Mouse (Mus musculus): ENCODE measurements around the gene Ift122.

- no peak for TF ChIP-seq GATA1 (IDR thresholded peaks at IDR 0.05; ENCODE audit: borderline replicate concordance, low read length)
- TF ChIP-seq FLI1 (IDR thresholded peaks at IDR 0.05; ENCODE audit: low read length) = no peak
Measured at GRCm38 (mm10) chr6:115938798-115939197, 85.5 kb downstream of the Ift122 start.
